8 mouse cellular contexts compared by ENCODE assay signal in the genomic region with DNA sequence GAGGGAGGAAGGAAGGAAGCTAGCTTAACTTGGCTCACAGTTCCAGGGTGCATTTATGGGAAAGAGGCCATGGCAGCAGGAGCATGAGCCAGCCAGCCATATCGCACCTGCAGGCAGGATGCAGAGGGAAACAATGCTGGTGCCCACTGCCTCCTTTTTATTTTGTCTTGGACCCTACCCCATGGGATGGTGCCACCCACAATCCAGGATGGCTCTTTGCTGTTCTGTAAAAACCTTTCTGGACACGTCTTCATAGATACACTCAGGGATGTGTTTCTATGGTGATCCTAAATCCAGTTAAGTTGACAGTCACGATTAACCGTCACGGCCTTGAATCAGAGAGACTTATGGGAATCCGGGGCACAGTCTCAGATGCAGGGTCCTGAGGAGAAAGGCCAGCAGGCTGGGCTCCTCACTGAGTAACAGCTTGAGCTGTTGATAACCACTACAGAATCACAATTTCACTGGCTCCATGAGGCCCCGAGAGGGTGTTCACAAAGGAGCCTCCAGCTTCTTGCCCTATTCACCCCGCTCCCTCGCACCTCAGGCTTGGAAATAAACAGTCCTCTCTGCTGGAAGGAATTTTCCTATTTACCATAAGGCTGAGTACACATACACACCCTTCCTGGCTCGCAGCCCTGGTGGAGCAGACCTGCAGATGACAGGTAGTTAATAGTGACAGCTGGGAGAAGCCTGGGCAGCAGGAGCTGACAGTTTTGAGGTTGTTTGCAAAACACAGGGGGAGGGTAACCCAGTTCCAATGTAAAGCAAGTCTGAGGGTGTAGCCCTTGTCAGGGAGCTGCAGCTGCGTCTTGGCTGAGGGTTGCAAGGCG. TPM values are rescaled to one million over a fixed set of nuclear protein-coding genes. Genes with fewer than 3 reads are reported as not detected.
A peak's percentile ranks its signal among the peaks of the same experiment; 100 is the strongest.
DNase-seq lines count a peak whose midpoint lies in the region; ATAC-seq lines count a peak whose summit lies in the region.

No protein-coding gene starts in this region.

- ATAC-seq in hindbrain, embryonic 13.5 days (ENCODE audit: low FRiP score): peak; percentile 76
- ATAC-seq in monocyte, adult 5-6 weeks (replicated peaks; ENCODE audit: insufficient number of reproducible peaks, low FRiP score, low TSS enrichment, poor library complexity, severe bottlenecking): no peak

- no peaks in the 10 kb centered on the region for H3K36me3 ChIP-seq in hindbrain, embryonic 13.5 days

- DNase-seq in embryo, embryonic 11 days: peak; percentile 33
- DNase-seq in embryo, embryonic 9.5 days (ENCODE audit: extremely low spot score): no peak
- DNase-seq in cerebellum, adult 11-12 months: peak; percentile 88
- peak; percentile 55 for DNase-seq in lung, postnatal 14 days
- DNase-seq in right cerebral cortex, postnatal 36 days (ENCODE audit: low spot score in 2 of 2): no peak
- no peak for DNase-seq in ovary, adult 18-20 months (ENCODE audit: low spot score)

- H3K4me1 ChIP-seq in hindbrain, embryonic 13.5 days (replicated peaks): peaks cover 30% of the 10 kb centered on the region

- WGBS in hindbrain, embryonic 13.5 days: 15% methylated on average over 12 of the region's 12 CpGs

- peak overlapping the region; percentile 77 for H3K27ac ChIP-seq in hindbrain, embryonic 13.5 days

- H3K9ac ChIP-seq in hindbrain, embryonic 13.5 days: peak overlapping the region; percentile 26; the same call in 1 of the 2 replicates

- H3K4me3 ChIP-seq in hindbrain, embryonic 13.5 days: no peak overlapping the region

- H3K9me3 ChIP-seq in hindbrain, embryonic 13.5 days: no peaks in the 10 kb centered on the region

- no peaks in the 10 kb centered on the region for H3K27me3 ChIP-seq in hindbrain, embryonic 13.5 days

- peak overlapping the region; percentile 29 for H3K4me2 ChIP-seq in hindbrain, embryonic 13.5 days

RNA-seq across cellular contexts. Expression of a gene that starts 17.1 kb away (rescaled TPM):
- polyA plus RNA-seq in hindbrain, embryonic 13.5 days (2015; fragmentation: Nextera tagmentation; extraction: Ambion mirVana): 30.8 and 31.0 TPM in 2 replicates
- total RNA-seq in monocyte, adult 5-6 weeks (2017): not detected in 3 replicates

Comparison
In these comparisons a context has a peak if more than half of its experiments do, and no peak if none do; other contexts are left out.
1. DNase-seq: peak in embryo, embryonic 11 days (single experiment), cerebellum, adult 11-12 months (single experiment) and lung, postnatal 14 days (single experiment); none in embryo, embryonic 9.5 days (single experiment), right cerebral cortex, postnatal 36 days (0 of 2) and ovary, adult 18-20 months (single experiment).